Mouse (Mus musculus) T-helper 2 cell (primary cell): ENCODE measurements around the gene Tbcb.
"Not testable (repeated sequence)": the region's sequence is repeated elsewhere in the genome, so short reads cannot be mapped to it uniquely, and the experiment has no call there.

ENCODE experiments used
- in situ Hi-C: fragments of 300-600 bp; cut with MboI, MseI; formaldehyde crosslinking; loops from one replicate; pipeline ENCODE4 v1.15.1; 2025; ENCODE audit warnings: high pct_unique_total_duplicates

Gene Tbcb

GRCm38 (mm10) chr7:30231669-30232454 lies at the start of gene Tbcb, which contains the start of gene Polr2i:
Tbcb (minus strand) TSS chr7:30232272.
Polr2i (plus strand) TSS chr7:30231948.
- in situ Hi-C loops: no loop called here

- in situ Hi-C loops: no loop called here
Observed at GRCm38 (mm10) chr7:30281522-30281921, 49.5 kb upstream of the Tbcb start.

- in situ Hi-C loops: no loop called here
Observed at GRCm38 (mm10) chr7:30280670-30281138, 48.6 kb upstream of the Tbcb start.

GRCm38 (mm10) chr7:30279951-30280669 lies 48.0 kb upstream of the Tbcb start, which contains the start of the genes Thap8 and Wdr62:
Thap8 (plus strand) TSS chr7:30280094.
Wdr62 (minus strand) TSS chr7:30280419.
- in situ Hi-C loops: no loop called here

- in situ Hi-C loops: no loop called here
Observed at GRCm38 (mm10) chr7:30279536-30279935, 47.5 kb upstream of the Tbcb start.

GRCm38 (mm10) chr7:30278911-30279310 lies 46.8 kb upstream of the Tbcb start:
- in situ Hi-C loops: no loop called here

- in situ Hi-C loops: no loop called here
Observed at GRCm38 (mm10) chr7:30274383-30274782, 42.3 kb upstream of the Tbcb start.

- in situ Hi-C loops: no loop called here
Observed at GRCm38 (mm10) chr7:30269641-30270040, 37.6 kb upstream of the Tbcb start.

- in situ Hi-C loops: no loop called here
Observed at GRCm38 (mm10) chr7:30266780-30267179, 34.7 kb upstream of the Tbcb start.

- in situ Hi-C loops: no loop called here
Observed at GRCm38 (mm10) chr7:30265935-30266334, 33.9 kb upstream of the Tbcb start.

GRCm38 (mm10) chr7:30265531-30265930 lies 33.5 kb upstream of the Tbcb start:
- in situ Hi-C loops: no loop called here

GRCm38 (mm10) chr7:30265041-30265440 lies 33.0 kb upstream of the Tbcb start:
- in situ Hi-C loops: no loop called here

- in situ Hi-C loops: no loop called here
Observed at GRCm38 (mm10) chr7:30251956-30252954, 20.2 kb upstream of the Tbcb start.

GRCm38 (mm10) chr7:30237374-30237773 lies 5.3 kb upstream of the Tbcb start:
- in situ Hi-C loops: not testable (repeated sequence)

GRCm38 (mm10) chr7:30235625-30236024 lies 3.6 kb upstream of the Tbcb start, which contains the start of gene Ovol3:
Ovol3 (minus strand) TSS chr7:30235725.
- in situ Hi-C loops: no loop called here

GRCm38 (mm10) chr7:30235091-30235490 lies 3.0 kb upstream of the Tbcb start:
- in situ Hi-C loops: no loop called here

GRCm38 (mm10) chr7:30234276-30234858 lies 2.3 kb upstream of the Tbcb start:
- in situ Hi-C loops: no loop called here

GRCm38 (mm10) chr7:30233387-30233786 lies 1.3 kb upstream of the Tbcb start:
- in situ Hi-C loops: no loop called here

GRCm38 (mm10) chr7:30232631-30233148 lies 618 bp upstream of the Tbcb start:
- in situ Hi-C loops: no loop called here

GRCm38 (mm10) chr7:30231328-30231668 lies 774 bp downstream of the Tbcb start:
- in situ Hi-C loops: no loop called here

GRCm38 (mm10) chr7:30224206-30224605 lies 7.9 kb downstream of the Tbcb start:
- in situ Hi-C loops: no loop called here
